Mouse (Mus musculus) lung, embryonic 15.5 days (tissue): Measurements from ENCODE around the gene Rbm14. TPM values are rescaled to one million over a fixed set of nuclear protein-coding genes. Genes with fewer than 3 reads are reported as not detected.
A peak's percentile ranks its signal among the peaks of the same experiment; 100 is the strongest.
"Not testable (repeated sequence)": the region's sequence is repeated elsewhere in the genome, so short reads cannot be mapped to it uniquely, and the experiment has no call there.

ENCODE experiments used
- ATAC-seq: fragments of 200-750 bp; cut with Nextera tagmentation; 2 replicates; pipeline ENCODE4 v1.8.0; 2017; ENCODE audit warnings: moderate number of reproducible peaks, borderline replicate concordance; ENCODE audit not compliant: low FRiP score, low TSS enrichment; ENCODE audit errors: extremely low read depth
- H3K27ac ChIP-seq: fragments of 300-500 bp; sonication (generic); 2 replicates; pipeline ENCODE4 v1.5.1; 2015; ENCODE audit warnings: moderate library complexity, mild to moderate bottlenecking, inconsistent platforms
- H3K27me3 ChIP-seq: fragments of 300-500 bp; sonication (generic); 2 replicates; pipeline ENCODE4 v1.6.1; 2015; ENCODE audit warnings: inconsistent platforms
- H3K36me3 ChIP-seq: fragments of 300-500 bp; sonication (generic); 2 replicates; pipeline ENCODE4 v1.6.1; 2015; ENCODE audit warnings: inconsistent platforms
- H3K4me1 ChIP-seq: fragments of 300-500 bp; sonication (generic); 2 replicates; pipeline ENCODE4 v1.6.1; 2015; ENCODE audit warnings: inconsistent platforms
- H3K4me2 ChIP-seq: fragments of 300-500 bp; sonication (generic); 2 replicates; pipeline ENCODE4 v1.6.1; 2015; ENCODE audit warnings: inconsistent platforms, mild to moderate bottlenecking, moderate library complexity
- H3K4me3 ChIP-seq: fragments of 300-500 bp; sonication (generic); 2 replicates; pipeline ENCODE4 v1.5.1; 2015; ENCODE audit warnings: mild to moderate bottlenecking, inconsistent platforms
- H3K9ac ChIP-seq: fragments of 300-500 bp; sonication (generic); 2 replicates; pipeline ENCODE4 v1.6.1; 2015; ENCODE audit warnings: inconsistent platforms
- H3K9me3 ChIP-seq: fragments of 300-500 bp; sonication (generic); 2 replicates; pipeline ENCODE4 v1.6.1; 2016; ENCODE audit warnings: inconsistent platforms
- WGBS: fragments of 180-500 bp; shearing (Covaris S2); methylation state at CpG from one replicate; pipeline ENCODE4 v1.1.7; 2015; 5-methylcytosine and 5-hydroxymethylcytosine counted together
- polyA plus RNA-seq: library from polyadenylated mRNA; unstranded; fragments of >200 nt; fragmentation: Nextera tagmentation; extraction: Ambion mirVana; gene quantifications from 2 replicates; pipeline ENCODE4 v1.2.1, GENCODE M21; 2015

Gene Rbm14
- polyA plus RNA-seq, 1 experiment from 2014 or later = 95.3 TPM

GRCm38 (mm10) chr19:4782891-4783290 is 28.5 kb downstream of the Rbm14 start:
- H3K9me3 ChIP-seq = no peaks in the 10 kb centered on the region
- H3K9ac ChIP-seq = no peak overlapping the region
- no peak for ATAC-seq
- no peak overlapping the region for H3K4me3 ChIP-seq
- WGBS = 82% methylated on average over 2 of the region's 2 CpGs
- no peaks in the 10 kb centered on the region for H3K4me1 ChIP-seq
- H3K27ac ChIP-seq = no peak overlapping the region
- peaks cover 81% of the 10 kb centered on the region for H3K36me3 ChIP-seq
- H3K27me3 ChIP-seq = no peaks in the 10 kb centered on the region
- H3K4me2 ChIP-seq = no peak overlapping the region

- ATAC-seq = no peak
These were observed 38.6 kb downstream of the Rbm14 start for GRCm38 (mm10) chr19:4772785-4773184.

GRCm38 (mm10) chr19:4767507-4768148 is 43.8 kb downstream of the Rbm14 start:
- H3K36me3 ChIP-seq = peaks cover 80% of the 10 kb centered on the region

More at GRCm38 (mm10) chr19:4772785-4773184, 38.6 kb downstream of the Rbm14 start:
- no peak overlapping the region for H3K4me3 ChIP-seq
- no peaks in the 10 kb centered on the region for H3K27me3 ChIP-seq
- no peak overlapping the region for H3K27ac ChIP-seq
- 59% methylated on average over 3 of the region's 3 CpGs for WGBS
- H3K9ac ChIP-seq = no peak overlapping the region
- H3K36me3 ChIP-seq = peaks cover 71% of the 10 kb centered on the region
- H3K4me1 ChIP-seq = no peaks in the 10 kb centered on the region
- no peaks in the 10 kb centered on the region for H3K9me3 ChIP-seq
- H3K4me2 ChIP-seq = no peak overlapping the region

GRCm38 (mm10) chr19:4762876-4763275 is 48.6 kb downstream of the Rbm14 start:
- Histone ChIP-seq H3K4me2 (no peak overlapping the region), H3K36me3 (peaks cover 69% of the 10 kb centered on the region), H3K27ac (no peak overlapping the region), H3K9me3 (no peaks in the 10 kb centered on the region), H3K9ac (no peak overlapping the region), H3K27me3 (no peaks in the 10 kb centered on the region), H3K4me3 (no peak overlapping the region), H3K4me1 (peaks cover 14% of the 10 kb centered on the region)
- no peak for ATAC-seq
- WGBS = 50% methylated on average over 1 of the region's 1 CpGs

More at GRCm38 (mm10) chr19:4767507-4768148, 43.8 kb downstream of the Rbm14 start:
- 66% methylated on average over 12 of the region's 12 CpGs for WGBS
- Histone ChIP-seq H3K27ac (no peak overlapping the region), H3K4me1 (no peaks in the 10 kb centered on the region), H3K9ac (no peak overlapping the region), H3K4me2 (no peak overlapping the region), H3K4me3 (no peak overlapping the region), H3K9me3 (no peaks in the 10 kb centered on the region), H3K27me3 (no peaks in the 10 kb centered on the region)
- no peak for ATAC-seq

GRCm38 (mm10) chr19:4760544-4760943 is 50.9 kb downstream of the Rbm14 start:
- H3K9me3 ChIP-seq, ATAC-seq, H3K27ac ChIP-seq, H3K9ac ChIP-seq, H3K4me3 ChIP-seq, H3K27me3 ChIP-seq, H3K4me2 ChIP-seq: not testable (repeated sequence)
- 89% methylated on average over 8 of the region's 8 CpGs for WGBS
- Histone ChIP-seq H3K36me3 (peaks cover 50% of the 10 kb centered on the region), H3K4me1 (peaks cover 19% of the 10 kb centered on the region)

GRCm38 (mm10) chr19:4756921-4757320 is 54.5 kb downstream of the Rbm14 start:
- WGBS = 1% methylated on average over 9 of the region's 9 CpGs
- peak overlapping the region; percentile 68 for H3K4me3 ChIP-seq
- peak overlapping the region; percentile 68 for H3K9ac ChIP-seq
- H3K27me3 ChIP-seq = no peaks in the 10 kb centered on the region
- H3K4me2 ChIP-seq = peak overlapping the region; percentile 70
- H3K9me3 ChIP-seq = no peaks in the 10 kb centered on the region
- no peak for ATAC-seq
- peaks cover 19% of the 10 kb centered on the region for H3K4me1 ChIP-seq
- H3K27ac ChIP-seq = peak overlapping the region; percentile 96
- H3K36me3 ChIP-seq = peaks cover 21% of the 10 kb centered on the region

GRCm38 (mm10) chr19:4756193-4756911 is 55.1 kb downstream of the Rbm14 start, which contains the start of gene Rbm4b:
Gene Rbm4b (plus strand): TSS chr19:4756497.
- H3K4me1 ChIP-seq = peaks cover 19% of the 10 kb centered on the region
- H3K36me3 ChIP-seq = peaks cover 16% of the 10 kb centered on the region
- H3K9ac ChIP-seq = peak within 1 kb of the TSS; percentile 68
- ATAC-seq = peak; percentile 97
- H3K4me3 ChIP-seq = peak within 1 kb of the TSS; percentile 68
- H3K4me2 ChIP-seq = peak within 1 kb of the TSS; percentile 70
- peak within 1 kb of the TSS; percentile 96 for H3K27ac ChIP-seq
- no peaks in the 10 kb centered on the region for H3K9me3 ChIP-seq
- H3K27me3 ChIP-seq = no peaks in the 10 kb centered on the region
- WGBS = under 1% methylated on average over 65 of the region's 65 CpGs

- Histone ChIP-seq H3K4me2 (peak overlapping the region; percentile 70), H3K4me1 (peaks cover 19% of the 10 kb centered on the region), H3K27me3 (no peaks in the 10 kb centered on the region), H3K36me3 (peaks cover 12% of the 10 kb centered on the region), H3K4me3 (peak overlapping the region; percentile 68), H3K9ac (peak overlapping the region; percentile 68), H3K9me3 (no peaks in the 10 kb centered on the region), H3K27ac (peak overlapping the region; percentile 96)
- ATAC-seq = peak; percentile 75
- WGBS = 0% methylated on average over 10 of the region's 10 CpGs
These were observed 55.8 kb downstream of the Rbm14 start for GRCm38 (mm10) chr19:4755565-4756192.

Other genes starting within 250 kb of the Rbm14 start
- 6.5 and 6.8 TPM in 2 replicates for gene Lrfn4, start 196.0 kb downstream of the Rbm14 start, polyA plus RNA-seq
- gene Rce1, start 186.0 kb downstream of the Rbm14 start, polyA plus RNA-seq = 73.5 and 74.4 TPM in 2 replicates
- 2.2 and 3.1 TPM in 2 replicates for gene Gm960, start 113.0 kb downstream of the Rbm14 start, polyA plus RNA-seq
- 1.1 and 1.4 TPM in 2 replicates for gene Sptbn2, start 100.5 kb downstream of the Rbm14 start, polyA plus RNA-seq
- 60.8 and 62.7 TPM in 2 replicates for gene Rbm4b, start 55.1 kb downstream of the Rbm14 start, polyA plus RNA-seq
- 57.6 and 64.1 TPM in 2 replicates for gene Rbm4, start 17.7 kb downstream of the Rbm14 start, polyA plus RNA-seq
- gene Gm21992, start within 50 bp of the Rbm14 start, polyA plus RNA-seq = 21.3 and 32.8 TPM in 2 replicates
- gene Ccs, start 27.7 kb upstream of the Rbm14 start, polyA plus RNA-seq = 51.2 and 53.3 TPM in 2 replicates
- 0.20 and 0.33 TPM in 2 replicates for gene Ccdc87, start 27.7 kb upstream of the Rbm14 start, polyA plus RNA-seq
- gene Ctsf, start 43.5 kb upstream of the Rbm14 start, polyA plus RNA-seq = 21.8 and 25.3 TPM in 2 replicates
- gene Actn3, start 66.3 kb upstream of the Rbm14 start, polyA plus RNA-seq = 1.6 and 3.6 TPM in 2 replicates
- gene Zdhhc24, start 67.0 kb upstream of the Rbm14 start, polyA plus RNA-seq = 10.0 and 10.6 TPM in 2 replicates
- gene Bbs1, start 95.0 kb upstream of the Rbm14 start, polyA plus RNA-seq = 5.7 and 6.3 TPM in 2 replicates
- 94.4 and 104 TPM in 2 replicates for gene Dpp3, start 116.7 kb upstream of the Rbm14 start, polyA plus RNA-seq
- 1.5 and 2.0 TPM in 2 replicates for gene Peli3, start 131.5 kb upstream of the Rbm14 start, polyA plus RNA-seq
- 99.4 and 101 TPM in 2 replicates for gene Mrpl11, start 150.5 kb upstream of the Rbm14 start, polyA plus RNA-seq
- gene Npas4, start 178.7 kb upstream of the Rbm14 start, polyA plus RNA-seq = 0.06 and 0.13 TPM in 2 replicates
- gene Slc29a2, start 212.2 kb upstream of the Rbm14 start, polyA plus RNA-seq = 2.7 and 4.1 TPM in 2 replicates
- 53.0 and 53.8 TPM in 2 replicates for gene B4gat1, start 227.2 kb upstream of the Rbm14 start, polyA plus RNA-seq
- 2.2 and 2.4 TPM in 2 replicates for gene AC124502.3, start 227.3 kb upstream of the Rbm14 start, polyA plus RNA-seq
- gene Brms1, start 229.7 kb upstream of the Rbm14 start, polyA plus RNA-seq = 47.4 and 51.4 TPM in 2 replicates
- 2.7 and 2.9 TPM in 2 replicates for gene Rin1, start 238.8 kb upstream of the Rbm14 start, polyA plus RNA-seq